Mouse (Mus musculus): ENCODE results near the gene Gm48552. TPM values are rescaled to one million over a fixed set of nuclear protein-coding genes. Genes with fewer than 3 reads are reported as not detected.

Gm48552 gene
- total and polyA plus RNA-seq, 3 experiments, result 0.88 to 1.2 TPM; not detected in 1

- peaks cover 7% of the 10 kb centered on the region for H3K4me1 ChIP-seq (ENCODE audit: control insufficient read depth, insufficient read depth, low read length)
- intact Hi-C loops (cut with DNase I), result no loop called here
- H3K27me3 ChIP-seq (ENCODE audit: control insufficient read depth, insufficient read depth, low read length), result no peaks in the 10 kb centered on the region
- TF ChIP-seq CTCF (IDR thresholded peaks at IDR 0.05) (no peak), EP300 (IDR thresholded peaks at IDR 0.05; ENCODE audit: insufficient read depth, low read depth, low read length) (no peak), POLR2A (IDR thresholded peaks at IDR 0.05; ENCODE audit: insufficient read depth, low read depth, low read length) (no peak)
- no peak overlapping the region for H3K27ac ChIP-seq
- no peak overlapping the region for H3K9ac ChIP-seq (ENCODE audit: low read depth, low read length)
- DNase-seq, result no peak
- H3K4me3 ChIP-seq, result no peak overlapping the region
- H3K79me2 ChIP-seq (replicated peaks; ENCODE audit: control insufficient read depth, insufficient read depth, low read length), result no peaks in the 10 kb centered on the region
- H3K36me3 ChIP-seq (ENCODE audit: control insufficient read depth, insufficient read depth, low read length), result no peaks in the 10 kb centered on the region
- 93% methylated on average over 6 of the region's 6 CpGs for WGBS
Measured at GRCm38 (mm10) chr10:81367207-81367495, 21.7 kb upstream of the Gm48552 start.

- DNase-seq, result no peak
- no peak overlapping the region for H3K4me3 ChIP-seq
- peaks cover 2% of the 10 kb centered on the region for H3K79me2 ChIP-seq (replicated peaks; ENCODE audit: control insufficient read depth, insufficient read depth, low read length)
- WGBS, result 94% methylated on average over 10 of the region's 10 CpGs
- no peaks in the 10 kb centered on the region for H3K27me3 ChIP-seq (ENCODE audit: control insufficient read depth, insufficient read depth, low read length)
- no peak overlapping the region for H3K9ac ChIP-seq (ENCODE audit: low read depth, low read length)
- no peaks in the 10 kb centered on the region for H3K36me3 ChIP-seq (ENCODE audit: control insufficient read depth, insufficient read depth, low read length)
- no peak overlapping the region for H3K27ac ChIP-seq
- TF ChIP-seq POLR2A (IDR thresholded peaks at IDR 0.05; ENCODE audit: insufficient read depth, low read depth, low read length) (no peak), CTCF (IDR thresholded peaks at IDR 0.05) (no peak), EP300 (IDR thresholded peaks at IDR 0.05; ENCODE audit: insufficient read depth, low read depth, low read length) (no peak)
- H3K4me1 ChIP-seq (ENCODE audit: control insufficient read depth, insufficient read depth, low read length), result peaks cover 4% of the 10 kb centered on the region; the same call in 1 of the 2 replicates
- intact Hi-C loops (cut with DNase I), result no loop called here
Measured at GRCm38 (mm10) chr10:81375322-81375721, 13.5 kb upstream of the Gm48552 start.

- H3K27me3 ChIP-seq (ENCODE audit: control insufficient read depth, insufficient read depth, low read length), result no peaks in the 10 kb centered on the region
- WGBS, result 41% methylated on average over 6 of the region's 6 CpGs
- H3K36me3 ChIP-seq (ENCODE audit: control insufficient read depth, insufficient read depth, low read length), result no peaks in the 10 kb centered on the region
- no peak overlapping the region for H3K27ac ChIP-seq
- intact Hi-C loops (cut with DNase I), result loop anchor here (2.0 kb wide), 1 partner anchor 26 kb away; the partner anchor contains the start of gene Hmg20b
- no peak overlapping the region; the same call in 1 of the 2 replicates for H3K9ac ChIP-seq (ENCODE audit: low read depth, low read length)
- H3K4me1 ChIP-seq (ENCODE audit: control insufficient read depth, insufficient read depth, low read length), result peaks cover 4% of the 10 kb centered on the region; the same call in 1 of the 2 replicates
- H3K4me3 ChIP-seq, result no peak overlapping the region
- peaks cover 2% of the 10 kb centered on the region for H3K79me2 ChIP-seq (replicated peaks; ENCODE audit: control insufficient read depth, insufficient read depth, low read length)
- DNase-seq, result no peak
- TF ChIP-seq POLR2A (IDR thresholded peaks at IDR 0.05; ENCODE audit: insufficient read depth, low read depth, low read length), result no peak
- no peak for TF ChIP-seq CTCF (IDR thresholded peaks at IDR 0.05)
- TF ChIP-seq EP300 (IDR thresholded peaks at IDR 0.05; ENCODE audit: insufficient read depth, low read depth, low read length), result no peak
Measured at GRCm38 (mm10) chr10:81376561-81377361, 12.0 kb upstream of the Gm48552 start.

GRCm38 (mm10) chr10:81377362-81377664, 11.5 kb upstream of the Gm48552 start:
- Histone ChIP-seq H3K4me1 (ENCODE audit: control insufficient read depth, insufficient read depth, low read length) (peaks cover 4% of the 10 kb centered on the region; the same call in 1 of the 2 replicates), H3K4me3 (peak overlapping the region; percentile 99), H3K27ac (peak overlapping the region; percentile 93; the same call in 1 of the 2 replicates), H3K9ac (ENCODE audit: low read depth, low read length) (peak overlapping the region; percentile 82), H3K79me2 (replicated peaks; ENCODE audit: control insufficient read depth, insufficient read depth, low read length) (peaks cover 2% of the 10 kb centered on the region), H3K27me3 (ENCODE audit: control insufficient read depth, insufficient read depth, low read length) (no peaks in the 10 kb centered on the region), H3K36me3 (ENCODE audit: control insufficient read depth, insufficient read depth, low read length) (no peaks in the 10 kb centered on the region)
- intact Hi-C loops (cut with DNase I), result loop anchor here (2.0 kb wide), 1 partner anchor 27 kb away; the partner anchor contains the start of gene Hmg20b
- DNase-seq, result no peak
- TF ChIP-seq EP300 (IDR thresholded peaks at IDR 0.05; ENCODE audit: insufficient read depth, low read depth, low read length) (no peak), POLR2A (IDR thresholded peaks at IDR 0.05; ENCODE audit: insufficient read depth, low read depth, low read length) (no peak), CTCF (IDR thresholded peaks at IDR 0.05) (no peak)
- 50% methylated on average over 2 of the region's 2 CpGs for WGBS

- no peak; the same call in 1 of the 2 replicates for TF ChIP-seq POLR2A (IDR thresholded peaks at IDR 0.05; ENCODE audit: insufficient read depth, low read depth, low read length)
- no peak for TF ChIP-seq EP300 (IDR thresholded peaks at IDR 0.05; ENCODE audit: insufficient read depth, low read depth, low read length)
- TF ChIP-seq CTCF (IDR thresholded peaks at IDR 0.05), result no peak
- H3K9ac ChIP-seq (ENCODE audit: low read depth, low read length), result peak within 1 kb of the TSS; percentile 82
- peak within 1 kb of the TSS; percentile 93 for H3K27ac ChIP-seq
- H3K36me3 ChIP-seq (ENCODE audit: control insufficient read depth, insufficient read depth, low read length), result no peaks in the 10 kb centered on the region
- H3K27me3 ChIP-seq (ENCODE audit: control insufficient read depth, insufficient read depth, low read length), result no peaks in the 10 kb centered on the region
- H3K79me2 ChIP-seq (replicated peaks; ENCODE audit: control insufficient read depth, insufficient read depth, low read length), result peaks cover 2% of the 10 kb centered on the region
- intact Hi-C loops (cut with DNase I), result loop anchor here (2.0 kb wide), 1 partner anchor 27 kb away; the partner anchor contains the start of gene Hmg20b
- under 1% methylated on average over 56 of the region's 59 CpGs for WGBS
- H3K4me3 ChIP-seq, result peak within 1 kb of the TSS; percentile 99
- peaks cover 4% of the 10 kb centered on the region; the same call in 1 of the 2 replicates for H3K4me1 ChIP-seq (ENCODE audit: control insufficient read depth, insufficient read depth, low read length)
- no peak for DNase-seq
Measured at GRCm38 (mm10) chr10:81377793-81378552, 10.8 kb upstream of the Gm48552 start, which contains the start of gene Fzr1. Fzr1 (minus strand) TSS chr10:81378516.

Measured in heart, adult 2 months (tissue).